Mouse (Mus musculus): ENCODE results near the gene Tsc2. TPM values are rescaled to one million over a fixed set of nuclear protein-coding genes. Genes with fewer than 3 reads are reported as not detected.

The Tsc2 gene
- total RNA-seq, 2 experiments from 2014 or later, result 82.9 to 87.9 TPM

DNA sequence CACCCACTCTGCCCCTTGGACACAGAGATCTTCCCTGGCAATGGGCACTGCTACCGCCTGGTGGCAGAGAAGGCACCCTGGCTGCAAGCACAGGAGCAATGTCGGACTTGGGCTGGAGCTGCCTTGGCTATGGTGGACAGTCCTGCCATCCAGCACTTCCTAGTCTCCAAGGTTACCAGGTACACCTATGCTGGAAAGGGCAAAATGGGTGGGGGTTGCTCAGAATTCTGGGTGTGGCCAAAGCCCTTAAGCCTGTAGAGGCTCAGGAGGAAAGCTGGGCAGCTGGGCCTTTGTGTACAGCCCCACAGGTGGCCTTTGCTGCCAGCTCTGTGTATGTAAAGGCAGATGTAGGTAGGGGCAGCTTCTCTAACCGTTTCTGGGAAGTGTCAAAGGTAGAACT lies 66.6 kb downstream of the Tsc2 start:
- DNase-seq, result no peak

DNA sequence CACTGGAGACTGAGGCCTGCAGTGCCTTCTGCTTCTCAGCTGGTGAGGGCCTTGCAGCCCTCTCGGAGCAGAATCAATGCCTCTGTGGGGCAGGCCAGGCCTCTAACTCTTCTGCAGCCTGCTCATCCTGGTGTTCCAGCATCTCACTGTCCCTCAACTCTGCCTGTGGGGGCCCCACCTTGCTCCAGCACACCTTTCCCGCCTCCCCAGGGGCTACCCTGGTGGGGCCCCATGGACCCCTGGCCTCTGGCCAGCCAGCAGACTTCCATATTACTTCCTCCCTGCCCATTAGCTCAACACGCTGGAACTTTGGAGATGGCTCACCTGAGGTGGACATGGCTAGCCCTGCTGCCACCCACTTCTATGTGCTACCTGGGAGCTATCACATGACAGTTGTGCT lies 67.3 kb downstream of the Tsc2 start:
- DNase-seq, result no peak

- no peak for DNase-seq
Observed at GRCm38 (mm10) chr17:24564422-24564821, 68.0 kb downstream of the Tsc2 start.

DNA sequence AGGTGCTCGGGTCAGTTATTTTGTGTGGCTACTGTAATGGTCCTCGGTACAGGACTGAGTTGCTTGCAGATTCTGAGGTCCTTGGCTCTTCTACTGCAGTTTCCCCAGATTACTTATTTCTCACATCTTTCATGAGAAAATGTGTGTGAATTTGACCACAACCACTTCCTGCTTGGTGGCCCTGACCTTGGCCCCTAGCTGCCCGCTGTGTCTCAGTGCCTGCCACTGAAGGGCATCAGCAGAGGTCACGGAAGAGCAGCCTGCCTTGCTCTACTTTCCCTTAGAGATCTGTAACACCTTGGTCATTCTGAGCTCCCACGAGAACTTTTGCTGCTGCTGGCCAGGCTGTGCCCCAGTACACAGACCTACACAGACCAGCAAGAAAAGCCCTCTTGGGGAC lies 68.8 kb downstream of the Tsc2 start:
- DNase-seq, result no peak

DNA sequence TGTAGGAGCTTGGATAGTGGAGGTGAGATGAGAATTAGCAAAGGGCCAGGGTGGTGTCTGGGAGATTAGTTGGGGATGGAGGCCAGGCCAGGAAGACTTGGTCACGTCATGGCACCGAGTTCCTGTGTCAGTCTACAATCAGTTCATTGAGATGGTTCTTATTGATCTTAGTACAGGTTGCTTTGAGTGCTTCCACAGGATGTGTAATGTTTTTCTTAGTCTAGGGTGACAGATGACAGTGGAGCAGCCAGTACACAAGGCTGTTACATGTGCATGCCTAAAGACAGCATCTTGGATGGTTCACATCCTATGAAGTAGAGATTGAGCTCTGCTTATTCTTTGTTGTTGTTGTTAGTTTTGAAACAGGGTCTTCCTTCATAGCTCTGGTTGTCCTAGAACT lies 70.8 kb downstream of the Tsc2 start:
- DNase-seq, result no peak

- DNase-seq, result peak; percentile 36
Observed at GRCm38 (mm10) chr17:24560301-24561028, 72.0 kb downstream of the Tsc2 start.

- peak; percentile 53 for DNase-seq
Observed at GRCm38 (mm10) chr17:24559146-24559545, 73.3 kb downstream of the Tsc2 start.

- peak; percentile 47 for DNase-seq
Observed at GRCm38 (mm10) chr17:24558600-24559099, 73.8 kb downstream of the Tsc2 start.

DNA sequence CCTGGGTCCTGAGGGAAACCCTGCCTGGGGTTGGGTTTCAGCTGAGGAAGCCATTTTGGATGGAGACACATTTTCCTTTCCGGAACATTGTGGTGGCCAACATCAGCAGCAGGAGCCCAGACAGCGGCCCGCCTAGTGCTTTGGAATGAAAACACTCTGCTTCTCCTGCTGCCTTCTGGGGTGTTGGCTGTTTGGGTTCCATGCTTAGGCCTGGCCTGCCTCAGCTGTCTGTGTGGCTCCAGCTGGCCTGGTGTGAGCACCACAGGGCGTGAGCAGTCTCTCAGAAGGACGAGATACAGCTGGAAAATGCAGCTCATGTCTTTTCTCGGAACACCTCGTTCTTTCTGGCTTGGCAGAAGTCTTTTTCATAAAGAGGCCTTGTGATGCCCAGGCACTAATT lies 75.3 kb downstream of the Tsc2 start:
- peak; percentile 54 for DNase-seq

DNA sequence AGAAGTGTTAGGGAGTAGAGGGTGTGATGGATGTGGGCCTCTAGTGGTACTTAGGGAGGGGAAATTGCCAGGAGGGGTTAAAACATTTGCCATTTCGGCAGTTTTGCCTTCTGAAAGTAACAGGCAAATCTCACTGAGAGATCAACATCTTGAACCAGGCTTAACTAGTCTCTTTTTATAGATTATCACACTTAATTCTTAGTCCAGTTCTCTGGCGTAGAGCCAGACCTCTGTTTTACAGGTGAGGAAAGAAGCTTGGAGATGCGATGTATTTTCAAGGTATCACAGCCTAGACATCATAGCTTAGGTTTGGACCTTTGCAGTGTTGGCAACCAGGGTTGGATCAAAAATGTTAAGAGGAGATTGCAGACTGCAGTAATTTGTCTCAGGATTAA lies 81.4 kb downstream of the Tsc2 start:
- peak; percentile 18 for DNase-seq

- DNase-seq, result peak; percentile 81
Observed at GRCm38 (mm10) chr17:24550416-24551049, 81.9 kb downstream of the Tsc2 start.

DNA sequence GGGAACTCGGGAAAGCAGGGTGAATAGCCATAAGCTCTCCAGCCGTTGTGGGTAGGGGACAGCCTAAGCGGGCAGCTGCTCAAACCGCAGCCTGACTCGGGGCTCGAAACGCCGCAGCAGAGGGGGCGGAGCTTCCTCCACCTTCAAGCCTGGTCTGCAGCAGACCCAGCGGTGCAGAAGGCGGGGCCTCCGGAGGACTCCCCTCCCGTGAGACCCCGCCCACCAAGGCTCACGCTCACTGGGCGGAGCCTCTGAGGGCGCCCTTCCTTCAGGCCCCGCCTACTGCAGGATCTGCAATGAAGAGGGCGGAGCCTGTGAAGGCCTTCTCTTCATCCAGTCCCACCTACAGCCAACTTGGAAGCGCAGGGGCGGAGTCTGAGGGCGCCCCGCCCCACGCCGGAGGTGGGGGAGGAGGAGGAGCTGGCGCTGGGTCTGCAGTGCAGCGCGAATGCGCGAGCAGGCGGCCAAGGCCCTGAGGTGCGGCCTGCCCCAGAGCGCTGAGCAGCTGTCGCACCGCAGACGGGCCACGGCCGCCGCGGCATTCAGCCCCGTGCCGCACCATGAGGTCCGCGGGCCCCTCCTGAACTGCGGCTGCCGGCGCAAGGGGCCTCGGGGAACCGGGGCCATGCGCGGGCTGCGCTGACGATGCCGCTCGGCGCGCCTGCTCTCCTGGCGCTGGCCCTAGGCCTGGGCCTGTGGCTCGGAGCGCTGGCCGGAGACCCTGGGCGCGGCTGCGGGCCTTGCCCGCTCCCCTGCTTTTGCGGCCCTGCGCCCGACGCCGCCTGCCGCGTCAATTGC lies 82.6 kb downstream of the Tsc2 start, which contains the start of gene Pkd1:
Pkd1 (plus strand) TSS at position 217 of the 798 bp plus-strand sequence.
- peak; percentile 99 for DNase-seq

DNA sequence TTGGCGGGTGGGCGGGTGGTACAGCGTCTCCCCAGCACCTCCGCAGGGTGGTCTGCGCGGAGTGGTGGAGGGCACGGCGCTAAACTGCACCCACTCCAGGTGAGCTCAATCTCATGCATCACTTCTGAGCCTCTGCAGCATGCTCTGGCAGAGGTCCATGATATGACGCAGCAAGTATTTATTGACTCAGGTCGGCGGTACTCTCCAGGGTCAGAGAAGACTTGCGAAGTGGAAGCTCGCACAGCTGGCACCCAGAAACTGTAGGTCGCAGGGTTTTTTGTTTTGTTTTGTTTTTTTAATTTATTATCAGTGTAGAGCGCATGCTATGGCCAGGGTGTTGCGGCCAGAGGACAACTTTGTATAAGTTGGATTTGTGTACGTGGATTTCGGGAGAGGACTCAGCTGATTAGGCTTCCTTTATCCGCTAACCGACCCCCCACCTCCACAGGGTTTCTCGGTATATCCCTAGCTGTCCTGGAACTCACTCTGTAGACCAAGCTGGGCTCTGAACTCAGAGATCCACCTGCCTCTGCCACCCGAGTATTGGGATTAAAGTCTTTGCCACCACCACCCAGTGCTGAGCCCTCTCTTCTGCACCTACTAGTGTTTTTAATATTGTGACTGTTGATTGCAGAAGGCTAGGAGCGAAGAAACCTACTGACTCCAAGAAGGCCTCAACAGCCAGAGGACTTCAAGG lies 83.4 kb downstream of the Tsc2 start:
- peak; percentile 63 for DNase-seq

GRCm38 (mm10) chr17:24548435-24548834 lies 84.0 kb downstream of the Tsc2 start:
- DNase-seq, result peak; percentile 5

- no peak for DNase-seq
Observed at GRCm38 (mm10) chr17:24546234-24546633, 86.2 kb downstream of the Tsc2 start.

Small RNA genes lying within 50 kb of the gene (microRNA-seq; reads per million reads assigned to microRNA genes)
- 0.35 to 0.61 reads per million in 2 experiments for gene Gm24589

Other genes with a start within 250 kb of the Tsc2 start
- gene Rnps1, start 218.1 kb downstream of the Tsc2 start, total RNA-seq (2021), result 100 to 1,000 TPM; 130 to 135 TPM
- gene Eci1, start 206.0 kb downstream of the Tsc2 start, total RNA-seq (2021), result 100 to 1,000 TPM; 323 to 342 TPM
- 1 to 10 TPM; 1.0 to 1.5 TPM for gene Dnase1l2, start 189.5 kb downstream of the Tsc2 start, total RNA-seq (2021)
- gene E4f1, start 162.3 kb downstream of the Tsc2 start, total RNA-seq (2021), result 10 to 100 TPM; 17.3 to 19.3 TPM
- gene Pgp, start 162.2 kb downstream of the Tsc2 start, total RNA-seq (2021), result 10 to 100 TPM; 46.5 to 49.3 TPM
- gene Bricd5, start 158.7 kb downstream of the Tsc2 start, total RNA-seq (2021), result under 1 TPM in 1 of 2 experiments, not detected in 1; 0.29 TPM
- gene Mlst8, start 153.6 kb downstream of the Tsc2 start, total RNA-seq (2021), result 10 to 100 TPM; 14.9 to 16.3 TPM
- under 1 TPM; 0.34 to 0.91 TPM for gene Caskin1, start 144.0 kb downstream of the Tsc2 start, total RNA-seq (2021)
- gene Traf7, start 104.7 kb downstream of the Tsc2 start, total RNA-seq (2021), result 100 to 1,000 TPM in 1 of 2 experiments, 10 to 100 TPM in 1; 97.6 to 106 TPM
- under 1 TPM; 0.27 to 0.38 TPM for gene Rab26, start 98.4 kb downstream of the Tsc2 start, total RNA-seq (2021)
- 10 to 100 TPM; 50.1 to 52.6 TPM for gene Pkd1, start 82.8 kb downstream of the Tsc2 start, total RNA-seq (2021)
- 1 to 10 TPM; 4.0 TPM for gene Nthl1, start 50 bp upstream of the Tsc2 start, total RNA-seq (2021)
- 10 to 100 TPM; 61.8 to 75.0 TPM for gene Slc9a3r2, start 17.7 kb upstream of the Tsc2 start, total RNA-seq (2021)
- not detected for gene Npw, start 25.8 kb upstream of the Tsc2 start, total RNA-seq (2021)
- gene Zfp598, start 37.1 kb upstream of the Tsc2 start, total RNA-seq (2021), result 10 to 100 TPM; 26.0 to 26.6 TPM
- gene Syngr3, start 57.3 kb upstream of the Tsc2 start, total RNA-seq (2021), result under 1 TPM; 0.14 to 0.27 TPM
- gene Gfer, start 63.5 kb upstream of the Tsc2 start, total RNA-seq (2021), result 10 to 100 TPM; 23.3 to 25.6 TPM
- gene Noxo1, start 63.6 kb upstream of the Tsc2 start, total RNA-seq (2021), result 1 to 10 TPM; 1.9 to 2.1 TPM
- gene Tbl3, start 75.0 kb upstream of the Tsc2 start, total RNA-seq (2021), result 10 to 100 TPM; 25.2 to 29.2 TPM
- not detected for gene Rnf151, start 85.4 kb upstream of the Tsc2 start, total RNA-seq (2021)
- 100 to 1,000 TPM; 734 to 782 TPM for gene Rps2, start 85.5 kb upstream of the Tsc2 start, total RNA-seq (2021)
- gene Ndufb10, start 91.8 kb upstream of the Tsc2 start, total RNA-seq (2021), result 100 to 1,000 TPM; 684 to 725 TPM
- 10 to 100 TPM; 19.5 TPM for gene Rpl3l, start 95.2 kb upstream of the Tsc2 start, total RNA-seq (2021)
- gene Msrb1, start 104.0 kb upstream of the Tsc2 start, total RNA-seq (2021), result 10 to 100 TPM; 74.4 to 83.3 TPM
- gene Hs3st6, start 120.4 kb upstream of the Tsc2 start, total RNA-seq (2021), result under 1 TPM in 1 of 2 experiments, not detected in 1; 0.20 TPM
- gene Meiob, start 171.7 kb upstream of the Tsc2 start, total RNA-seq (2021), result under 1 TPM in 1 of 2 experiments, not detected in 1; 0.16 TPM
- 10 to 100 TPM; 77.6 to 82.3 TPM for gene Hagh, start 207.5 kb upstream of the Tsc2 start, total RNA-seq (2021)
- 10 to 100 TPM; 50.3 to 53.0 TPM for gene Fahd1, start 217.7 kb upstream of the Tsc2 start, total RNA-seq (2021)
- gene Igfals, start 233.4 kb upstream of the Tsc2 start, total RNA-seq (2021), result 1 to 10 TPM; 2.9 to 3.5 TPM

Data from heart, postnatal 4 days (tissue).